Mouse (Mus musculus) adrenal gland, adult 8-10 months (tissue): ENCODE measurements at regions not wholly inside any gene's neighbourhood (a gene's known extent, or its start where the extent isn't known, plus 50 kb on each side); places are given as distances from the start of the nearest gene placed in this dataset.
A peak's percentile ranks its signal among the peaks of the same experiment; 100 is the strongest.
"Not testable (repeated sequence)": the region's sequence is repeated elsewhere in the genome, so short reads cannot be mapped to it uniquely, and the experiment has no call there.

ENCODE experiments used
- DNase-seq: peaks from one replicate; pipeline ENCODE4 v3.0.0; 2022

- DNase-seq: peak; percentile 19
Observed at GRCm38 (mm10) chr4:145774241-145774761, 94.3 kb upstream of the Zfp986 start.

- DNase-seq: not testable (repeated sequence)
Observed at GRCm38 (mm10) chr4:145774884-145775283, 93.7 kb upstream of the Zfp986 start.

GRCm38 (mm10) chr4:145776531-145776930, 92.1 kb upstream of the Zfp986 start:
- DNase-seq: not testable (repeated sequence)

GRCm38 (mm10) chr4:145781281-145781896, 87.2 kb upstream of the Zfp986 start:
- not testable (repeated sequence) for DNase-seq

- not testable (repeated sequence) for DNase-seq
Observed at GRCm38 (mm10) chr4:145814674-145815073, 53.9 kb upstream of the Zfp986 start.
